Mouse (Mus musculus) monocyte, adult 2 months (primary cell): ENCODE measurements around the gene Meis3.

Experiments used
- DNase-seq, 2 experiments: peaks; one replicate each; pipeline ENCODE4 v3.0.0; 2022; ENCODE audit warnings: low spot score in 2 of 2, low read depth in 1 of 2

Meis3 gene

GRCm38 (mm10) chr7:16158735-16159134 is 16.2 kb upstream of the Meis3 start:
- DNase-seq = no peak

- DNase-seq = peak in 1 of 2 experiments; percentile 56
These were observed 14.2 kb upstream of the Meis3 start for GRCm38 (mm10) chr7:16160702-16161101.

GRCm38 (mm10) chr7:16161302-16161701 is 13.6 kb upstream of the Meis3 start:
- DNase-seq = no peak

- DNase-seq = no peak
These were observed 12.9 kb upstream of the Meis3 start for GRCm38 (mm10) chr7:16162036-16162435.

- DNase-seq = no peak
These were observed 2.7 kb upstream of the Meis3 start for GRCm38 (mm10) chr7:16172141-16172581.

GRCm38 (mm10) chr7:16172586-16173140 is 2.2 kb upstream of the Meis3 start:
- DNase-seq = no peak

GRCm38 (mm10) chr7:16173146-16173545 is 1.7 kb upstream of the Meis3 start:
- no peak for DNase-seq

- DNase-seq = no peak
These were observed 647 bp downstream of the Meis3 start for GRCm38 (mm10) chr7:16175542-16175931.

- DNase-seq = no peak
These were observed 3.2 kb downstream of the Meis3 start for GRCm38 (mm10) chr7:16178114-16178513.

GRCm38 (mm10) chr7:16183663-16184062 is 8.8 kb downstream of the Meis3 start:
- DNase-seq = no peak

- DNase-seq = no peak
These were observed 12.6 kb downstream of the Meis3 start for GRCm38 (mm10) chr7:16187494-16187893.

GRCm38 (mm10) chr7:16192315-16192714 is 17.4 kb downstream of the Meis3 start:
- peak; percentile 30 to 66 for DNase-seq

- no peak for DNase-seq
These were observed 18.8 kb downstream of the Meis3 start for GRCm38 (mm10) chr7:16193702-16194101.

GRCm38 (mm10) chr7:16196616-16197015 is 21.7 kb downstream of the Meis3 start:
- DNase-seq = no peak

- no peak for DNase-seq
These were observed 22.3 kb downstream of the Meis3 start for GRCm38 (mm10) chr7:16197166-16197565.

GRCm38 (mm10) chr7:16198540-16198939 is 23.6 kb downstream of the Meis3 start:
- no peak for DNase-seq

- DNase-seq = no peak
These were observed 26.2 kb downstream of the Meis3 start for GRCm38 (mm10) chr7:16201136-16201535.

- DNase-seq = no peak
These were observed 28.0 kb downstream of the Meis3 start for GRCm38 (mm10) chr7:16202756-16203504.

GRCm38 (mm10) chr7:16203505-16203903 is 28.6 kb downstream of the Meis3 start:
- DNase-seq = no peak

GRCm38 (mm10) chr7:16204791-16205190 is 29.9 kb downstream of the Meis3 start:
- DNase-seq = no peak

GRCm38 (mm10) chr7:16207076-16207475 is 32.2 kb downstream of the Meis3 start:
- peak; percentile 7 to 21 for DNase-seq

- DNase-seq = peak; percentile 24 to 45
These were observed 32.6 kb downstream of the Meis3 start for GRCm38 (mm10) chr7:16207496-16207895.
